ENCODE assay signal across 8 mouse cellular contexts in genomic region chr4:140084521-140085011, GRCm38 (mm10).
DNase-seq lines count a peak whose midpoint lies in the region; ATAC-seq and TF ChIP-seq lines count a peak whose summit lies in the region.

No protein-coding gene starts in this region.

- no peak overlapping the region for H3K9ac ChIP-seq in intestine, embryonic 14.5 days (ENCODE audit: low read length)
- no peak overlapping the region for H3K9ac ChIP-seq in intestine, postnatal 0 days (ENCODE audit: low read depth, low read length)
- no peak overlapping the region for H3K9ac ChIP-seq in embryonic facial prominence, embryonic 15.5 days
- H3K9ac ChIP-seq in midbrain, embryonic 13.5 days (replicated peaks): peak overlapping the region; percentile 29; the same call in 1 of the 2 replicates

- H3K27me3 ChIP-seq in intestine, embryonic 14.5 days (replicated peaks; ENCODE audit: control insufficient read depth, insufficient read depth, low read length): no peaks in the 10 kb centered on the region
- no peaks in the 10 kb centered on the region for H3K27me3 ChIP-seq in intestine, postnatal 0 days (replicated peaks; ENCODE audit: control insufficient read depth, insufficient read depth, low read length)
- no peaks in the 10 kb centered on the region for H3K27me3 ChIP-seq in embryonic facial prominence, embryonic 15.5 days
- H3K27me3 ChIP-seq in midbrain, embryonic 13.5 days: no peaks in the 10 kb centered on the region

- H3K9me3 ChIP-seq in intestine, embryonic 14.5 days (ENCODE audit: control insufficient read depth, low read length): no peaks in the 10 kb centered on the region
- H3K9me3 ChIP-seq in intestine, postnatal 0 days (ENCODE audit: control insufficient read depth): no peaks in the 10 kb centered on the region
- no peaks in the 10 kb centered on the region for H3K9me3 ChIP-seq in embryonic facial prominence, embryonic 15.5 days (replicated peaks)
- H3K9me3 ChIP-seq in midbrain, embryonic 13.5 days: no peaks in the 10 kb centered on the region

- no peak for ATAC-seq in intestine, embryonic 14.5 days (replicated peaks; ENCODE audit: low FRiP score, low TSS enrichment, low read depth)
- ATAC-seq in intestine, postnatal 0 days: no peak
- peak; percentile 66; the same call in 1 of the 2 replicates for ATAC-seq in embryonic facial prominence, embryonic 15.5 days (ENCODE audit: insufficient number of reproducible peaks, low FRiP score, low TSS enrichment, low read depth)
- ATAC-seq in midbrain, embryonic 13.5 days: no peak
- no peak for ATAC-seq in CD4-positive, CD25-positive, alpha-beta regulatory T cell, adult 4 months

- no peak for DNase-seq in intestine, embryonic 14.5 days (ENCODE audit: low spot score)
- DNase-seq in cerebellum, adult 11-12 months: peak; percentile 81
- no peak for DNase-seq in B cell, adult 2 months
- DNase-seq in urinary bladder, postnatal 25 days (ENCODE audit: low spot score): no peak

- WGBS in intestine, embryonic 14.5 days: 38% methylated on average over 11 of the region's 11 CpGs
- 54% methylated on average over 11 of the region's 11 CpGs for WGBS in intestine, postnatal 0 days
- 32% methylated on average over 11 of the region's 11 CpGs for WGBS in embryonic facial prominence, embryonic 15.5 days
- WGBS in midbrain, embryonic 13.5 days: 62% methylated on average over 11 of the region's 11 CpGs

- TF ChIP-seq CTCF in intestine, postnatal 0 days (IDR thresholded peaks at IDR 0.05; ENCODE audit: low read depth): no peak

- H3K4me2 ChIP-seq in intestine, embryonic 14.5 days (ENCODE audit: low read length): no peak overlapping the region
- no peak overlapping the region for H3K4me2 ChIP-seq in intestine, postnatal 0 days (replicated peaks; ENCODE audit: low read depth)
- H3K4me2 ChIP-seq in embryonic facial prominence, embryonic 15.5 days (replicated peaks): no peak overlapping the region
- H3K4me2 ChIP-seq in midbrain, embryonic 13.5 days (replicated peaks): no peak overlapping the region

- no peaks in the 10 kb centered on the region for H3K36me3 ChIP-seq in intestine, embryonic 14.5 days (ENCODE audit: control insufficient read depth, insufficient read depth, low read length)
- no peaks in the 10 kb centered on the region for H3K36me3 ChIP-seq in intestine, postnatal 0 days (ENCODE audit: control insufficient read depth, insufficient read depth)
- no peaks in the 10 kb centered on the region for H3K36me3 ChIP-seq in embryonic facial prominence, embryonic 15.5 days
- H3K36me3 ChIP-seq in midbrain, embryonic 13.5 days: no peaks in the 10 kb centered on the region

- peak overlapping the region; percentile 47 for H3K27ac ChIP-seq in intestine, embryonic 14.5 days (ENCODE audit: low read depth)
- H3K27ac ChIP-seq in intestine, postnatal 0 days (ENCODE audit: low read depth, low read length): no peak overlapping the region
- H3K27ac ChIP-seq in embryonic facial prominence, embryonic 15.5 days (replicated peaks): peak overlapping the region; percentile 4; the same call in 1 of the 2 replicates
- H3K27ac ChIP-seq in midbrain, embryonic 13.5 days: peak overlapping the region; percentile 51

- H3K4me3 ChIP-seq in intestine, embryonic 14.5 days (ENCODE audit: low read depth, low read length): no peak overlapping the region
- no peak overlapping the region for H3K4me3 ChIP-seq in intestine, postnatal 0 days (ENCODE audit: low read depth, low read length)
- no peak overlapping the region for H3K4me3 ChIP-seq in embryonic facial prominence, embryonic 15.5 days (replicated peaks)
- H3K4me3 ChIP-seq in midbrain, embryonic 13.5 days (replicated peaks): no peak overlapping the region

- H3K4me1 ChIP-seq in intestine, embryonic 14.5 days (replicated peaks; ENCODE audit: control insufficient read depth, insufficient read depth, low read length): 0 out of 2 replicates have a peak, but pooled peaks cover 5% of the 10 kb centered on the region
- no peaks in the 10 kb centered on the region for H3K4me1 ChIP-seq in intestine, postnatal 0 days (replicated peaks; ENCODE audit: control insufficient read depth, insufficient read depth, low read length)
- H3K4me1 ChIP-seq in embryonic facial prominence, embryonic 15.5 days: no peaks in the 10 kb centered on the region
- peaks cover 21% of the 10 kb centered on the region for H3K4me1 ChIP-seq in midbrain, embryonic 13.5 days (replicated peaks)
